Mouse (Mus musculus) olfactory bulb, adult 2 months (tissue): ENCODE results near the gene Pdzk1ip1.

Experiments
- CTCF ChIP-seq: fragments of 200-500 bp; IDR thresholded peaks from 2 replicates; pipeline ENCODE4 v1.5.1; 2012; ENCODE audit warnings: low read depth, mild to moderate bottlenecking, low read length, moderate library complexity; ENCODE audit not compliant: insufficient read depth
- POLR2A ChIP-seq: fragments of 200-500 bp; IDR thresholded peaks from 2 replicates; pipeline ENCODE4 v1.6.1; 2012; ENCODE audit warnings: mild to moderate bottlenecking, low read depth, low read length, moderate library complexity; ENCODE audit not compliant: insufficient read depth

DNA sequence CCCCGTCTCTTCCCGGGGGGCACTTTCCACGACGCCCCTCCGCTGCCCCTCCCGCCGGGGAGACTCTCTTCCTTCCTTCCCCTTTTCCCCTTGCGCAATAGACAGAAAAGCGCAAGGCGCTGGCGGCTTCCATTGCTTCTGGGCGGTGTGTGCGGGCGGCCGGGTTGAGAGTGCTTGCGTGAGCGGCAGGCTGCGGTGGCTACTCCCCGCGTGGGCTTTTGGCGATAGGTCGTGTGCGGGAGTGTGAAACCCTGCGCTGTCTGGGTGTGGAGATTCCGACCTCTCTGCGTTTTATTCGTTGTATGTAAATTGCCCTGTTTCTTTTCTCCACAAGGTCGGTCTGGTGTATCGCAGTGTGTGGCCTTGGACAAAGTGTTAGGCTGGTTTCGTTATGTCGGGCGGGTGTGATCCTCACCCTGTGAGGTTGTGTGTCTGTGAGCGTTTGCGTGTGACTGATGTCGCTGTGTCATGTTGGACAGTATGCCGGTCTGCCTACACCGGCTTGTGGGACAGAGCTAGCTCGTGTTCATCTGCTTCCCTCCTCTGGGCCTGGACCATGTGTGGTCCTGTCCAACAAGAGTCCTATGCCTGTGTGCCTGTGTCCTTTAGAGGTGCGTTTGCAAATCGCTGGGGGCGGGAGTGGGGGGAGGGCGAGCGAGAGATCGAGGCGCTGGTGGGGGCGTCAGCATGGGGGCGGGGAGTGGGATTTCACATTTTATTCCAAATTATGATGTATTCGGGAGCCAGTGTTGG, 31.4 kb upstream of the Pdzk1ip1 start:
- no peak for TF ChIP-seq POLR2A
- TF ChIP-seq CTCF, result no peak
